Mouse (Mus musculus) erythroblast, adult 5-6 weeks (primary cell): ENCODE data around the gene Islr. TPM values are rescaled to one million over a fixed set of nuclear protein-coding genes. Genes with fewer than 3 reads are reported as not detected.
"Not testable (repeated sequence)": the region's sequence is repeated elsewhere in the genome, so short reads cannot be mapped to it uniquely, and the experiment has no call there.

ENCODE experiments used
- ATAC-seq: replicated peaks from 2 replicates; pipeline ENCODE4 v1.8.0; 2016; ENCODE audit warnings: moderate number of reproducible peaks, mild to moderate bottlenecking, moderate TSS enrichment, inconsistent platforms; ENCODE audit not compliant: poor library complexity, low FRiP score, severe bottlenecking
- total RNA-seq, 2 experiments: library from RNA; stranded (forward) in 1 of 2; stranded (reverse) in 1 of 2; fragments of 150-400 nt in 1 of 2; fragments of 200-764, 138-1000 nt in 1 of 2; gene quantifications; 2 replicates each; pipeline versions ENCODE4 v1.2.3 to v1.2.4; 2015 to 2017; ENCODE audit warnings: low replicate concordance in 2 of 2

The Islr gene
- total RNA-seq (2015; ENCODE audit: low replicate concordance), result 0.63 TPM in 1 of 2 replicates, not detected in the other
- not detected in 2 replicates for total RNA-seq (2017; ENCODE audit: low replicate concordance)

DNA sequence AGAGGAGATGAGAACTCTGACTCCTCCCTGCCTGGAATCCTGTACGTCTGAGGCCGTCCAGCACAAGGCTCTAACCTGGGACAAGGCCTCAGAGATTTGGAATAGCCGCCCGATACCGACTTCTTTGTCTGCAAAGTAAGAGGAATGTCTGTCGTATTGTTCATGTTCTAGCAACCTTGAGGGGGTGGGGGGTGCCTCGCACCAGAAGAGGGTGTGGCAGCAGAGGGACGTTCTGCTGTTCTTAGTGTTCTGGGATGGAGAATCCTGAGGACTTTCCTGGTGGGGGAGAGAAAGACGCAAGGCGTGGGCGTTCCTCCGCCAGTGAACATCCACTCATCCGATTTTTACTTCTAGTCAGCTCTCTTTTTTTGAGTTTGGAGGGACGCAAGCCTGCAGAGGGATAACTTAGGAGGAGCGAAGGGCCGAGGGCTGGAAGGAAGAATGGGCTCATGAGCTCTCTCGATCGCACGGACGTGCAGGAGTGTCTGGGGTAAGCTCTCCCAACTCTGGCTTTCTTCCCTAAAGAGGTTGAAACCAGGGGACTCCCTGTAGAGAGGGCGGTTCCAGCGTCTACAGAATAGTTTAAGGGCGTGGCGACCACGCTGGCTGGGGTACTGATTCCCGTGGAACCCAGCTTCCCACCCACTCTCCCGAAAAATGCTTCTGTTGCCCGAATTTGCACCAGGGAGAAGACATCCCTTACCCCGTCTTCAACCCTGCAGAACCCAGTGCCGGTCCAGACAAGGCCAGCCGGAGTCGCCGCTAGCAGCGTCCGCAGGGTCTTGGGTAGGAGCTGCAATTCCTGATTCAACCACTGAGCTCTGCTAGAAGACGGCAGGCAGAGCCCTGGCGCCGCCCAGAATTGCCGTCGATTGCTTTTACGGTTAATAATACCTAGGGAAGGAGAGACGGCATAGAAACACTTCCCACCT, at the start of gene Islr, which contains the start of gene Islr2:
Gene Islr (minus strand): TSS at position 791 of the 932 bp plus-strand sequence.
Gene Islr2 (minus strand): TSS at position 804 of the 932 bp plus-strand sequence.
- peak; percentile 91 for ATAC-seq

DNA sequence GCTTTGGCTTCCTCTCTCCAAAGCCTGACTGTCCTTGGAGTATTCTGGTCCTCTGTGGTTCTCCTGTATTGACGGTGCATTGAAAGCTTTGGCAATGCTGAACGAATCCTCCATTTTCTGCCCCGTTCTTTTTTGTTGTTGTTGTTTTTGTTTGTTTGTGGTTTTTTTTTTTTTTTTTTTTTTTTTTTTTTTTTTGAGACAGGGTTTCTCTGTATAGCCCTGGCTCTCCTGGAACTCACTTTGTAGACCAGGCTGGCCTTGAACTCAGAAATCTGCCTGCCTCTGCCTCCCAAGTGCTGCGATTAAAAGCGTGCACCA, 49.7 kb upstream of the Islr start:
- not testable (repeated sequence) for ATAC-seq

DNA sequence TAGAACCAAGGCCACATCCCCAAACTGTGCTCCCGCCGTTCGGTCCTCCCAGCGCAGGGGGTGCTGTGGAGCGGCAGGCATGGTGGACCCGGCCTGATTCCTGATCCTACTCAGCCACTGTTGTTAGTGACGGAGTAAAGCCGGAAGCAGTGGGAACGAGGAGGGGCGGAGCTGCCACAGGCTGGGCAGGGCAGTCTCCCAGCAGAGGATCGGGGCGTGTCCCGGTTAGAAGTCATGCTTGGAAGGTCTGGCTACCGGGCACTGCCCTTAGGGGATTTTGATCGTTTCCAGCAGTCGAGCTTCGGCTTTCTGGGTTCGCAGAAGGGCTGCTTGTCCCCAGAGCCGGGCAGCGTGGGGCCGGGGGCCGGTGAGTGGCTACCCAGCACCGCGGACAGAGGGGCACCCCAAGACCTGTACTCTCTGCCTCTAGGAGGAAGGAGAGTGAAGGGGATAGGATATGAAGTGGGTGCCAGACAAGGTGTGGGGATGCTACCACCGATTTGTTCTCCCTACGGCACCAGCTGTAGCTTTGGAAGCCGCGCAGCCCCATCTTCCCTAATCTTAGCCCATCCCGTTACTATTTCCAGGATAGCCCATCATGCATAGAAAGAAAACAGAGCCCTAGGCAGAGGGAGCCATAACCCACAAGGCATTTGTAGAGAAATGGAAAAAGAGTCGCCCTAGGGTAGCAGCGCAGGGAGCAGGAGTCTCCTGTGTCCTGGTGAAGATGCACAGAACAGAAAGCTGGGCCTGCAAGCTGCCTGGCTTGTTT, 49.1 kb upstream of the Islr start, which contains the start of gene Stoml1:
Gene Stoml1 (plus strand): TSS at position 132 of the 772 bp plus-strand sequence.
- ATAC-seq, result peak; percentile 93

DNA sequence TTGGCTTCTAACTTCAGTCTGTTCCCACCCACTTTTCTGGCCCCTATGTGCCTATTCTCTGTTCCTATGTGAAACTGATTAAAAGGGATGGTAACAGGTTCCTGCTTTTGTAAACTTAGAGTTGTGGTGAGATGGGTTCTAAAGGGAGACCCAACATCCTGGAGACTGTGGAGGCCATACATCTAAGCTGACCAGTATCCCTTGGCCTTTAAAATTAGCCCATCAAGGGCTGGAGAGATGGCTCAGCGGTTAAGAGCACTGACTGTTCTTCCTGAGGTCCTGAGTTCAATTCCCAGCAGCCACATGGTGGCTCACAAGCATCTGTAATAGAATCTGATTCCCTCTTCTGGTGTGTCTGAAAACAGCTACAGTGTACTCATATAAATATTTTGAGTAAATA, 46.6 kb upstream of the Islr start:
- not testable (repeated sequence) for ATAC-seq

DNA sequence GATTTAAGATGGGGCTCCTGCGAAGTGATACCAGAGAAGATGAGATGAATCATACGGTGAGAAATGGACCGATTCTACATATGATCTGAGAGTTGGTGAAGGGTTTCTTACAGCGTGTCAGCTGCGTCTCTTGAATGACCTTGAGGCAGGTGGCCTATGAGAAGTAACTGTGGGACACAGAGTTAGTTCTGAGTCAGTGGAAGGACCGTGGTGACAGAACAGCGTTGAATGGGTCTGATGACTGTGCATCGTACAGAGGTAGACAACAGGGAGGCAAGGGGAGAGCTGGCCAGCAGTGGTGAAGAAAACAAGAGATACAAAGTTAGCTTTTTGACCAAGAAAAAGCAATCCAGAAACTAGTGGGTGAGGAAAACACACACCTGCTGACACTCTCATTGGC, 46.2 kb upstream of the Islr start:
- ATAC-seq, result no peak

DNA sequence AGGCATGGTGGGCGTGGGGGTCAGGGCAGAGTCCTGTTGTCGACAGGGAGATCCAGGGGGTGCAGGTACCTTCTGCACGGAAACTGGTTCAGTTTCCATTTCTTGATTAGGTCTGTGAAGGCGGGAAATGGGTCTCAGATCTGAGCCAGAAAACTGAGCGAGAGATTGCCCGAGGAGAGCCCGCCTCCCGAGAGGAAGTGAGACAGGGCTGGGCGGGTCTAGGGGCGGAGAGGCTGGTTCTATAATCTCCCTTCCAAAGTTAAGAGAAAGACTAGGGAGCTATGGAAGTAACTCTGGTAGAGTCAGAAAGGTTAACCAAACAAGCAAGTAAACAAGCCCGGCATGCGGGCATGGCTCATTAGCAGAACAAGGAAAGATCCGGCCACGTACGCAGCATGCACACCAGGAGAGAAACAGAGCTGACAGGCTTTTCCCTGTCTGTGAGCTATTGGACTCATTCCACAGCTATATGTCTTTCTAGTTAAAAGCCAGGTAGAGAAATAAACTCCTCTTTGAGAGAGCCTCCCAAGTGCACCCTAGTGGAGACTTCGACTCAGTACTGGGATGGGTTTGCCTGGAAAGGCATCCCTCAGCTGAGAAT, 45.6 kb upstream of the Islr start, which contains the start of gene Pml:
Gene Pml (minus strand): TSS at position 195 of the 601 bp plus-strand sequence.
- peak; percentile 56 for ATAC-seq

DNA sequence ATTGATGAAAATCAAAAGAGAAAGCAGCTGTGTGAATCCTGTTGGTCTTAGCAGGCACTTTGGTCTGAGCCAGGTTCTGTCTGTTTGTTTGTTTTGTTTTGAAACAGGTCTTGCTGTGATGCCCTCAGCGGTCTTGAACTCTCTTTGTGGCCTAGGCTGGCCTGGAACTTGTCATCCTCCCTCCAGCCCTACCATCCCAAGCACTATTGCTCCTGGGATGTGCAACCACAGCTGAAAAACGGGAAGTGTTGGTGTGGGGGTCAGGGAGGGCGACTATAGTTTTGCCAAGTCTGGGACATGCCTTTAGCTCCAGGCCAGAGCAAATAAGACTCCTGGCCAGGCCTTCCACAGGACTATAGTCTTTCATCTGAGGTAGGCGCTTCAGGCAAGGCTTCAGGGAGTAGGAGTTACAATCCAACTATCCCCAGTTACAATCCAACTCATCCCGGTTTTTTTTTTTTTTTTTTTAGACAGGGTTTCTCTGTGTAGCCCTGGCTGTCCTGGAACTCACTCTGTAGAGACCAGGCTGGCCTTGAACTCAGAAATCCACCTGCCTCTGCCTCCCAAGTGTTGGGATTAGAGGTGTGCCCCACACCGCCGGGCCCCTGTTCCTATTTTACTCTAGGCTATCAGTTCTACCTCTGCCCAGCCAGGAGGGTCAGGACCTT, 44.8 kb upstream of the Islr start:
- ATAC-seq, result no peak

DNA sequence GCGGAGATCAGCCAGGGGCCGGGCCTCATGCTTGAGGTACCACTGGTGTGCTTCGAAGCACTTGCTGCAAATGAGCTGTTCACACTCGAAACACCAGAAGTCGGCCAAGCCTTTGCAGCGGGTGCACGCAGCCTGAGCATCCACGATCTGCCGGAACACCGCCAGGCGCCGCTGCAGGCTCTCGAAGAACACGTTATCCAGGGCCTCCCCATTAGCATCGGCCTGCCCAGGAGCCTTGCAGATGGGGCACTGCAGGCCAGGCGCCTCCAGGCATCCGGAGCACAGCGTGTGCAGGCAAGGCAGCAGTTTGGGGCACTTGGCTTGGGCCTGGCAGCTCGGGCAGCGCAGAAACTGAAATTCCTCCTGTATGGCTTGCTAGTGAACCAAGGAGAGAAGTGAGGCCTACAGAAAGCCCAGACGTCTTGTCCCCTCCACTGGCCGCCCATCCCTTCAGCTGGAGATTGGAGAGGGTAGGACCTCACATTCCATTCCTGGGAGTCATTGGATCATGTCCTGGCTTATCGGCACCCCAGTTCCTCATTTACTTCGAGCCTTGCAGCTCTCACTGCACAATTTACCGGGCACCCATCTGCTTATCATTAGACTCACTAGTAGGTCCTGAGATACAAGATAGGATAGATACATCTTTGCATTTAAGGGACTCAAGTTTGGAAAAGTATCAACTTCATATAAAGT, 43.1 kb upstream of the Islr start:
- ATAC-seq, result peak; percentile 81

DNA sequence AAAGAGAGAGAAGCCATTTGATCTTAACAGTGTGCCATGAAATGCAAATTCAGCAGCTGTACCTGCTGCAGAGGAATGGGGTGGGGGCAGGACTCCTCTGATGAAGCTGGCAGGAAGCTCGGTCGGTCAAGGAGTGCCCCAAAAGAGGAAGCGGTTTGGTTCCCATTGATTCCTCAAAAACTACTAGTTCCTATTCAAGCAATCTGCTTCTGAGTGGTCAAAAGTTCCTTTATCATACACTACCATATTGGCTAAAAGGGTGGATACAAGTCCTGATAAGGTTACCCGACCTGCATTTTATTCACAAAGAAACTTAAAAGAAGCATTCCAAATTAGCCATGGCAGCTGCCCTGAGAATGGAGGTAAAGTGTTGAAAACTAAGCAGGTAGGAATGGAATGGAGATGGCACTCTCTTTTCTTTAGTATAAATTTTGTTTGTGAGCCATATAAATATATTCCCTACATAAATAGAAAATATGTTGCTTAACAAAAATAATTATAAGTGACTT, 42.0 kb upstream of the Islr start:
- ATAC-seq, result peak; percentile 41

DNA sequence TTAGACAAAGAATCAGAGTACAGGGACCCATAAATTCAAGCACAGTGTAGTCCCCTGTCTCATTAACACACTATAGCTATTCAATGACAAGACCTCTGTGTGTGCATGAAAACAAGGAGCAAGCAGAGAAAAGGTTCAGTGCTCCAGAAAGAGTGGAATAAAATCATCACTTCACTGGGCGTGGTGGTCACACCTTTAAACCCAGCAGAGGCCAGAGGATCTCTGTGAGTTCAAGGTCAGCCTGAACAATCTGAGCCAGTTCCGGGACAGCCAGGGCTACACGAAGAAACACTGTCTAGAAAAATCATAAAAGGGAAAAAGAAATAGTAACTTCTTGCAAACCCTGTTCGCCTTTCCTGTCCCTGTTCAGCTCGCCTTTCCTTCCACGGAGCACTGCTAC, 39.6 kb upstream of the Islr start:
- no peak for ATAC-seq

DNA sequence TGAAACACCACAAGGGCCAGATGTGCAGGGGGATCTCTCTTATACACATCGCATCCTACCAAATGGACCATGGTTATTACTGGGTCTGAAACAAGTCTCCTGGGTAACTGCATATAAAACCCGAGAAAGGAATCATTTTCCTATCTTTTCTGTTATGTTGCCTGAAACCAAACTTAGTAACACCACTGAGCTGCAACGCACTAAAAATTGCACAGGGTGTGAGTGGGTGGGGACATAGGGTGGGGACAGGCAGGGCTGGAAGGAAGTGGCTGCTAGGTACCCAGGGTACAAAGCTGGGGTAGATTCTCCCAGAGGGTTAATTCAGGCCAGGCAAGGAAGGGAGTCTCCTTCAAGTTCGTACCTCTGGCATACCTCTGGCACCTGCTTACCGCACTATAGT, 38.6 kb upstream of the Islr start:
- no peak for ATAC-seq

DNA sequence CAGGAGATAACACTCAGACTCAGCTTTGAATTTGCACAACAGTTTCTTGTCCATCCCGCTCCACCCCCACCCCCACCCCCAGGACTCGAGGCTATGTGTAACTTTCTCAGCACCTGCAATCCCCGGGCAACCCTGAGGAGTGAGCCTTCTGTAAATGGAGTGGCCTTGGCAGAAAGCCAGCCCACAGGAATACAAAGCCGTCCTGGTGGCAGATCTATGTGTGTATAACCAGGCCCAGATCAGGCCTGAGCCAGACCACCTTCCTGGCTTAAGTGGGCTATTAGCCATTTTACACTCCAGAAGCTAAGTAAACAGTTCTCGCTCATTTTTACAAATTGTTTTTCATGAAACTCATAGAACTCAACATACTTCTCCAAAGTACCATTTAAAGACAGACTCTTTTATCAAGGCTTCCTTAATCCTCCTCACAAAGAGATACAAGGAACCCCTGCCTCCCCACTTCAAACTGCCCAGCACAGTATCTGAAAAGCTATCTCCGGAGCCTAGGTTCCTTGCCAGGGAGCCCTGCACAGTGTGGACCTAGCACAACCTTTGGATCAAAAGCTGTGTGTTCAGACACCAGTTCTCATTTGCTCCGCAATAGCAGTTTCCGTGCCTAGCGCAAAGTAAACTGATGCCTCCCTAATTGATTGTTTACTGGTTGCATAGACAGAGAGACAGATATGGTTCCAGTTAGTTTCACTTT, 37.8 kb upstream of the Islr start:
- no peak for ATAC-seq

DNA sequence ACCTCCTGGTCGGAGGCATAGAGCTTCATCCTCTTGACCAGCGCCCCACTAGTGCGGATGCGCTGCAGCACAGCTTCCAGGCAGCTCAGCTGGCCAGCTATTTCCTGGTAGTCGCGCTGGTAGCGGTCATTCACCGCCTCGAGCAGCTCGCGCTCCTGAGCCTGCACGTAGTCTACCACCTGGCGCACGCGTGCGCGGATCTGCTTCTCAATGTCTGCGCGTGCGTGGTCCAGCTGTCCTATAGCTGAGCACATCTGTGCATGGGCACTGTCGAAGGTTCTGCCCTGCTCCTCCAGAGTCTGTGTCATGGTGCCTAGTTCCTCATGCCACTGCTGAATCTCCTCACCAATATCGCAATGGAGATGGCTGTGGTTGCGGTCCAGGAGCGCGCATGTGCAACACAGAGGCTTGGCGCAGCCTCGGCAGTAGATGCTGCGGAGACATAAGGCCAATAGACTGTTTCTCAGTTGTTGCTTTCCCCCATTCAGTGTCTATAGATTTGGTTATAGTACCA, 30.5 kb upstream of the Islr start:
- ATAC-seq, result no peak

DNA sequence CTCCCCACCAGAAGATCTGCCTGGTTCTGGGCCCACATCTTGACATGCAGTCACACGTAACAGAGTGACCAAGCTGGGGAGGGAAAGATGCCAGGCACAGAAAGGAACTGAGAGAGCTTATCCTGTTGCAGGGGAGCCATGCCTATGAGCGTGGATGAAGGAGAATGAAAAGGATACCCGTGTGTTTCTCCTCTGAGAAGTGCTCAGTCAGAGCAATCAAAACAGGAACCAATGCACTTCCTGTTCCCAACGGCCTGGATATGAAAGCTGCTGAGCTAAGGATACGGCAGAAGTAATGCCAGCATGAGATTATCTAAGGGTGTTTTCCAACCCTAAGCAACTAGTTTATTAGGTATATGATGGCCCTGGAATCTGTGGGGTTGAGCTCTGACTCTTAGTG, 28.3 kb upstream of the Islr start:
- no peak for ATAC-seq

DNA sequence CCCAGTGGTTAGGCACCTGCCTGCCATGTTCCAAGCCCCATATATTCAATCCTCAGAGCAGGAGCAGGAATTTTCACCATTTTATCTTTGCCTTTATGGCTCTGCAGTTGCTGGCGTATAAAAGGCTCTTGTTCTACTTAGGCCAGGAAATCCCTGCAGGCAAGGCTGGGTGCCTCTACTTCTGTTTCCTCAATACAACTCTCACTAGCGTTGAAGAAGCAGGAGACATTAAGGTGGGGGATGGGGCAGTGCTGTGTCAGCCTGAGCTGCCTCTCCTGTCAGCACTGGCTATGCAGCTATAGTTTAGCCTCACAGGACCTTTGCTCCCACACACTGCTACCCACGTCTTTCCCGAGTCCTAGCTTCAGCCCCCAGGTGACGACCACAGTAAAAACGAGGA, 27.6 kb upstream of the Islr start:
- no peak for ATAC-seq

DNA sequence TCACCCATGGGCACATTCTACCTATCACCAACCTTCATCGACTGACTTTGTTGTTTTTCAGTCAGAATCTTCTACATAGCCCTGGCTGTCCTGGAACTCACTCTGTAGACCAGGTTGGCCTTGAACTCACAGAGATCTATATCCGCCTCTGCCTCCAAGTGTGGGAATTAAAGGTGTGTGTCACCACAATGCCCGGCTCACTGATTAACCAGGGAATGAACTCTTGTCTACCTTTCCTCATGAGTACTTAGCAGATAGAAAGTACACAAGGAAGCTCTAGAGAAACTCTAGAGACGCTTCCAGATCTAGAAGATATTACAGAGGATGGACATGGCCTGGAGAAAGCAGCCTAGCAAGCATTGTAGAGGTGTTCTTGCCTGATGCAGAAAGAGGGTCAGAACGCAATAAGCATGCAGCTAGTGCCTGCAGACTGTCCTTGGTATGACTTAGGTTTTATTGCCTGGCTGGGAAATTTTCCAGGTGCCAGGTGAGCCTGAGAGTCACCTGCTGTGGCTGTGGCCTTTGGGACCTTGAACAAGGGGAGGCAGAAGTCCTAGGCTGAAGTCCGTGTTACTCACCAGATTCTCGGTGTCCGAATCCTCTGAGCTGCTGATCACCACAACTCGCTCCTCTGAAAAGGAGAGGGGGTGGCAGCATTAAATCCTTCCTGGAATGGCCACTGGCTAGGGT, 24.8 kb upstream of the Islr start:
- ATAC-seq, result no peak
